Mouse (Mus musculus): ENCODE results near the gene Irs2. TPM values are rescaled to one million over a fixed set of nuclear protein-coding genes. Genes with fewer than 3 reads are reported as not detected.

Irs2 gene
- total and polyA plus RNA-seq, 2 experiments from 2014 or later, result 1.6 to 39.3 TPM

- H3K27ac ChIP-seq (ENCODE audit: low read depth), result no peak overlapping the region
- WGBS, result 30% methylated on average over 2 of the region's 2 CpGs
- peaks cover 19% of the 10 kb centered on the region; the same call in 1 of the 2 replicates for H3K4me1 ChIP-seq (ENCODE audit: control insufficient read depth, insufficient read depth)
- DNase-seq (ENCODE audit: low spot score) (no peak), ATAC-seq (ENCODE audit: insufficient read depth, low read depth) (no peak)
- 0 out of 2 replicates have a peak, but pooled peaks cover 3% of the 10 kb centered on the region for H3K27me3 ChIP-seq (ENCODE audit: control insufficient read depth, insufficient read depth, low read length)
- no peaks in the 10 kb centered on the region for H3K36me3 ChIP-seq (replicated peaks; ENCODE audit: control insufficient read depth, insufficient read depth, low read length)
- H3K4me2 ChIP-seq (ENCODE audit: low read depth, low read length), result no peak overlapping the region
- TF ChIP-seq EP300 (IDR thresholded peaks at IDR 0.05; ENCODE audit: low read depth) (no peak), CTCF (IDR thresholded peaks at IDR 0.05; ENCODE audit: low read depth) (no peak)
- no peaks in the 10 kb centered on the region for H3K9me3 ChIP-seq (replicated peaks; ENCODE audit: control insufficient read depth, low read length)
- H3K4me3 ChIP-seq (ENCODE audit: low read depth, low read length), result no peak overlapping the region
- H3K9ac ChIP-seq (replicated peaks; ENCODE audit: low read depth, low read length), result no peak overlapping the region
Measured at GRCm38 (mm10) chr8:10974659-10975058, 33.6 kb downstream of the Irs2 start.

- Histone ChIP-seq H3K4me3 (ENCODE audit: low read depth, low read length) (no peak overlapping the region), H3K36me3 (replicated peaks; ENCODE audit: control insufficient read depth, insufficient read depth, low read length) (no peaks in the 10 kb centered on the region), H3K4me1 (ENCODE audit: control insufficient read depth, insufficient read depth) (peaks cover 19% of the 10 kb centered on the region; the same call in 1 of the 2 replicates), H3K4me2 (ENCODE audit: low read depth, low read length) (no peak overlapping the region), H3K9me3 (replicated peaks; ENCODE audit: control insufficient read depth, low read length) (no peaks in the 10 kb centered on the region), H3K9ac (replicated peaks; ENCODE audit: low read depth, low read length) (no peak overlapping the region), H3K27me3 (ENCODE audit: control insufficient read depth, insufficient read depth, low read length) (0 out of 2 replicates have a peak, but pooled peaks cover 3% of the 10 kb centered on the region), H3K27ac (ENCODE audit: low read depth) (no peak overlapping the region)
- no peak for DNase-seq (ENCODE audit: low spot score)
- no peak for ATAC-seq (ENCODE audit: insufficient read depth, low read depth)
- WGBS, result 89% methylated on average over 4 of the region's 4 CpGs
- no peak for TF ChIP-seq CTCF (IDR thresholded peaks at IDR 0.05; ENCODE audit: low read depth)
- no peak for TF ChIP-seq EP300 (IDR thresholded peaks at IDR 0.05; ENCODE audit: low read depth)
Measured at GRCm38 (mm10) chr8:10974126-10974525, 34.1 kb downstream of the Irs2 start.

- 50% methylated on average over 9 of the region's 9 CpGs for WGBS
- H3K4me1 ChIP-seq (ENCODE audit: control insufficient read depth, insufficient read depth), result peaks cover 11% of the 10 kb centered on the region; the same call in 1 of the 2 replicates
Measured at GRCm38 (mm10) chr8:10972851-10973452, 35.3 kb downstream of the Irs2 start.

GRCm38 (mm10) chr8:10971984-10972383 is 36.3 kb downstream of the Irs2 start:
- Histone ChIP-seq H3K9me3 (replicated peaks; ENCODE audit: control insufficient read depth, low read length) (no peaks in the 10 kb centered on the region), H3K4me3 (ENCODE audit: low read depth, low read length) (no peak overlapping the region), H3K27me3 (ENCODE audit: control insufficient read depth, insufficient read depth, low read length) (no peaks in the 10 kb centered on the region), H3K9ac (replicated peaks; ENCODE audit: low read depth, low read length) (no peak overlapping the region), H3K27ac (ENCODE audit: low read depth) (no peak overlapping the region), H3K4me1 (ENCODE audit: control insufficient read depth, insufficient read depth) (0 out of 2 replicates have a peak, but pooled peaks cover 6% of the 10 kb centered on the region), H3K36me3 (replicated peaks; ENCODE audit: control insufficient read depth, insufficient read depth, low read length) (no peaks in the 10 kb centered on the region), H3K4me2 (ENCODE audit: low read depth, low read length) (no peak overlapping the region)
- WGBS, result 73% methylated on average over 3 of the region's 3 CpGs
- no peak for DNase-seq (ENCODE audit: low spot score)
- no peak for ATAC-seq (ENCODE audit: insufficient read depth, low read depth)
- TF ChIP-seq CTCF (IDR thresholded peaks at IDR 0.05; ENCODE audit: low read depth) (no peak), EP300 (IDR thresholded peaks at IDR 0.05; ENCODE audit: low read depth) (no peak)

More at GRCm38 (mm10) chr8:10972851-10973452, 35.3 kb downstream of the Irs2 start:
- Histone ChIP-seq H3K27ac (ENCODE audit: low read depth) (no peak overlapping the region), H3K27me3 (ENCODE audit: control insufficient read depth, insufficient read depth, low read length) (no peaks in the 10 kb centered on the region), H3K4me3 (ENCODE audit: low read depth, low read length) (no peak overlapping the region), H3K36me3 (replicated peaks; ENCODE audit: control insufficient read depth, insufficient read depth, low read length) (no peaks in the 10 kb centered on the region), H3K9me3 (replicated peaks; ENCODE audit: control insufficient read depth, low read length) (no peaks in the 10 kb centered on the region), H3K4me2 (ENCODE audit: low read depth, low read length) (no peak overlapping the region), H3K9ac (replicated peaks; ENCODE audit: low read depth, low read length) (no peak overlapping the region)
- TF ChIP-seq EP300 (IDR thresholded peaks at IDR 0.05; ENCODE audit: low read depth) (no peak), CTCF (IDR thresholded peaks at IDR 0.05; ENCODE audit: low read depth) (no peak)
- DNase-seq (ENCODE audit: low spot score), result no peak
- no peak for ATAC-seq (ENCODE audit: insufficient read depth, low read depth)

- Histone ChIP-seq H3K4me1 (ENCODE audit: control insufficient read depth, insufficient read depth) (0 out of 2 replicates have a peak, but pooled peaks cover 11% of the 10 kb centered on the region), H3K27me3 (ENCODE audit: control insufficient read depth, insufficient read depth, low read length) (no peaks in the 10 kb centered on the region), H3K4me2 (ENCODE audit: low read depth, low read length) (no peak overlapping the region), H3K9ac (replicated peaks; ENCODE audit: low read depth, low read length) (no peak overlapping the region), H3K27ac (ENCODE audit: low read depth) (no peak overlapping the region), H3K36me3 (replicated peaks; ENCODE audit: control insufficient read depth, insufficient read depth, low read length) (no peaks in the 10 kb centered on the region), H3K4me3 (ENCODE audit: low read depth, low read length) (no peak overlapping the region), H3K9me3 (replicated peaks; ENCODE audit: control insufficient read depth, low read length) (no peaks in the 10 kb centered on the region)
- DNase-seq (ENCODE audit: low spot score) (no peak), ATAC-seq (ENCODE audit: insufficient read depth, low read depth) (no peak)
- WGBS, result 89% methylated on average over 5 of the region's 5 CpGs
- no peak for TF ChIP-seq CTCF (IDR thresholded peaks at IDR 0.05; ENCODE audit: low read depth)
- TF ChIP-seq EP300 (IDR thresholded peaks at IDR 0.05; ENCODE audit: low read depth), result no peak
Measured at GRCm38 (mm10) chr8:10971509-10971908, 36.7 kb downstream of the Irs2 start.

All from heart, postnatal 0 days (tissue).